11 mouse cellular contexts compared by ENCODE assay signal in the genomic region with DNA sequence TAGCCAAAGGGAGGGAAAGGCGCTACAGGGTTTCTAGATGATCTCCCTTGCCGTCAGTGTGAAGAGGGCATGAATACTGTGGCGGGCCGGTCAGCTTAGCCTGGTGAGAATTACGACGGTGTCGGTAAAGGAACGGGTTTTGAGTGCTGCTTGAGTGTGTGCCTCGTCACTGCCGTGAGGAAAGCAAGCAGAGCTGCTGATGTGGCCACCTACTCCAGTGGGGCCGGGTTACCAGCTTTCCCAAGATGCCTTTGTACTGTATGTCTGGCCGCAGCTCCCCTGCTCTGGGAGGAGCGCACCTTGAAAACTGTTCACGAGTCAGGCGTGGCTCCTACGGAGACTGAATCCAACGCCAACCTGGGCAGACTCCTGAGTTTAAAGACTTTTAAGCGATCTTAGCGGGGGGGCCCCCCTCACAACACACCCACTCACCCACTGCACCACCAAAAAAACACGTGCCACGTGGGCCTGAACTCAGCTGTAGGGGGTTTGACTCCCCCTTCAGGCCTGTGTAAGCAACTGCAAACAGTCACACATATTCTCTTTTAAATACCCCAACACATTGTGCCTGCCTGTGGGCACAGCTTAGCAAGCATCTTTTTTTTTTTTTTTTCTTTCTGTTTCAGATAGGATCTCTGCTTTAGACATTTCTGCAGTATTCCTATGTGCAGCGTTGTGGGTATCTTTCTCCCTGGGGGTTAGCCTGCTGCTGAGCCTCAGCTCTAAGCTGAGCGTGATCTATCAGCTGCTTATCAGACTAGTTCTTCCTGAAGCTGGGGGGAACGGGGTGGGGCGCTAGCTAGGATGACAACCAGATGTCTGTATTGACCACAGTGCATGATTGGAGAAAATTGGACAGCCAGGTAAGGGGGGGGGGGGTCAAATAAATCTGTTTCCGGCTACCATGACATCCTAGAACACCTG. TPM values are rescaled to one million over a fixed set of nuclear protein-coding genes. Genes with fewer than 3 reads are reported as not detected.
DNase-seq lines count a peak whose midpoint lies in the region; ATAC-seq and TF ChIP-seq lines count a peak whose summit lies in the region.
"Had no signal": no experiment of that assay in that cellular context is flagged by ENCODE, and none has a peak within 500 bp of the region (broad histone marks: within the 10 kb centered on the region; RNA-seq: fewer than 3 reads in every experiment).

No protein-coding gene starts in this region.

- H3K27ac ChIP-seq in forebrain, embryonic 14.5 days (ENCODE audit: low read depth, low read length) = 0 out of 2 replicates have a peak overlapping the region, but pooled peaks have one; percentile 53
- H3K27ac ChIP-seq in forebrain, embryonic 10.5 days = no peak overlapping the region
- H3K27ac ChIP-seq: midbrain, embryonic 12.5 days had no signal

- no peak overlapping the region for H3K9ac ChIP-seq in forebrain, embryonic 14.5 days (ENCODE audit: low read length)
- H3K9ac ChIP-seq: midbrain, embryonic 12.5 days had no signal

- TF ChIP-seq CTCF in lung, adult 2 months (IDR thresholded peaks at IDR 0.05; ENCODE audit: insufficient read depth, low read length) = peak; percentile 28; the same call in 1 of the 2 replicates

- H3K4me1 ChIP-seq in forebrain, embryonic 14.5 days (ENCODE audit: control insufficient read depth, insufficient read depth, low read length) = peaks cover 4% of the 10 kb centered on the region
- peaks cover 19% of the 10 kb centered on the region for H3K4me1 ChIP-seq in forebrain, embryonic 10.5 days
- peaks cover 2% of the 10 kb centered on the region; the same call in 1 of the 2 replicates for H3K4me1 ChIP-seq in lung, adult 2 months (ENCODE audit: control insufficient read depth, insufficient read depth, low read length)

- WGBS in forebrain, embryonic 14.5 days = 70% methylated on average over 26 of the region's 26 CpGs
- WGBS in forebrain, embryonic 10.5 days = 75% methylated on average over 26 of the region's 26 CpGs
- WGBS in lung, adult 2 months = 53% methylated on average over 26 of the region's 26 CpGs

- no peaks in the 10 kb centered on the region for H3K27me3 ChIP-seq in forebrain, embryonic 14.5 days (replicated peaks; ENCODE audit: control insufficient read depth, insufficient read depth, low read length)
- peaks cover 14% of the 10 kb centered on the region; the same call in 1 of the 2 replicates for H3K27me3 ChIP-seq in forebrain, embryonic 10.5 days (ENCODE audit: poor library complexity, severe bottlenecking)
- H3K27me3 ChIP-seq: midbrain, embryonic 12.5 days had no signal

- H3K4me2 ChIP-seq in forebrain, embryonic 14.5 days (ENCODE audit: low read length) = no peak overlapping the region
- H3K4me2 ChIP-seq: heart, embryonic 11.5 days; midbrain, embryonic 12.5 days had no signal

- H3K36me3 ChIP-seq in forebrain, embryonic 14.5 days (ENCODE audit: control insufficient read depth, insufficient read depth, low read length) = peaks cover 14% of the 10 kb centered on the region
- H3K36me3 ChIP-seq in forebrain, embryonic 10.5 days (replicated peaks) = peaks cover 31% of the 10 kb centered on the region

- H3K4me3 ChIP-seq in forebrain, embryonic 14.5 days (ENCODE audit: low read depth, low read length) = no peak overlapping the region
- no peak overlapping the region for H3K4me3 ChIP-seq in forebrain, embryonic 10.5 days
- no peak overlapping the region for H3K4me3 ChIP-seq in lung, adult 2 months (replicated peaks; ENCODE audit: extremely low read depth, low read depth, low read length)
- H3K4me3 ChIP-seq: midbrain, embryonic 12.5 days had no signal

- TF ChIP-seq POLR2A in lung, adult 2 months (IDR thresholded peaks at IDR 0.05; ENCODE audit: borderline replicate concordance, extremely low read depth, low read depth, low read length) = no peak

- ATAC-seq in forebrain, embryonic 14.5 days = peak; percentile 10; the same call in 1 of the 2 replicates
- peak; percentile 68 for ATAC-seq in megakaryocyte-erythroid progenitor cell, adult 5-6 weeks (replicated peaks; ENCODE audit: low FRiP score, low TSS enrichment, poor library complexity, severe bottlenecking)

- DNase-seq in forebrain, embryonic 14.5 days (ENCODE audit: low spot score) = no peak
- no peak for DNase-seq in forebrain, embryonic 10.5 days (ENCODE audit: extremely low spot score, low spot score)
- DNase-seq in lung, adult 2 months = no peak
- no peak for DNase-seq in lung, postnatal 36 days
- peak; percentile 75 for DNase-seq in R1 (ENCODE audit: low read depth, low spot score)
- no peak for DNase-seq in thymus, postnatal 14 days
- DNase-seq in right cerebral cortex, adult 2 months (ENCODE audit: low spot score in 2 of 2) = no peak
- DNase-seq: cerebellum, adult 18-20 months had no signal

- H3K9me3 ChIP-seq in forebrain, embryonic 14.5 days (replicated peaks; ENCODE audit: control insufficient read depth, low read length) = no peaks in the 10 kb centered on the region
- no peaks in the 10 kb centered on the region for H3K9me3 ChIP-seq in forebrain, embryonic 10.5 days
- H3K9me3 ChIP-seq: midbrain, embryonic 12.5 days had no signal

RNA-seq across cellular contexts. Expression of a gene that starts 10.6 kb away (rescaled TPM):
- 56.7 and 93.1 TPM in 2 replicates for polyA plus RNA-seq in forebrain, embryonic 14.5 days (2014; fragmentation: Nextera tagmentation; extraction: Ambion mirVana)
- 160 and 171 TPM in 2 replicates for polyA plus RNA-seq in forebrain, embryonic 10.5 days (2016; fragmentation: Nextera tagmentation; extraction: Ambion mirVana)
- polyA plus RNA-seq in lung, adult 2 months (2012; rRNA removed) = 72.7 and 91.7 TPM in 2 replicates
- total RNA-seq in megakaryocyte-erythroid progenitor cell, adult 5-6 weeks (2014; fragmentation: Nextera tagmentation) = 85.6 and 109 TPM in 2 replicates
- 34.5 and 41.4 TPM in 2 replicates for total RNA-seq in megakaryocyte-erythroid progenitor cell, adult 5-6 weeks (2017)

RNA-seq across cellular contexts. Expression of a gene that starts 14.7 kb away (rescaled TPM):
- polyA plus RNA-seq in forebrain, embryonic 14.5 days (2014; fragmentation: Nextera tagmentation; extraction: Ambion mirVana) = 0.84 and 1.0 TPM in 2 replicates
- polyA plus RNA-seq in forebrain, embryonic 10.5 days (2016; fragmentation: Nextera tagmentation; extraction: Ambion mirVana) = 0.20 and 0.33 TPM in 2 replicates
- polyA plus RNA-seq in lung, adult 2 months (2012; rRNA removed) = 0.71 and 1.0 TPM in 2 replicates
- not detected in 2 replicates for total RNA-seq in megakaryocyte-erythroid progenitor cell, adult 5-6 weeks (2014; fragmentation: Nextera tagmentation)
- not detected in 2 replicates for total RNA-seq in megakaryocyte-erythroid progenitor cell, adult 5-6 weeks (2017)

RNA-seq across cellular contexts. Expression of a gene that starts 34.1 kb away (rescaled TPM):
- polyA plus RNA-seq in forebrain, embryonic 14.5 days (2014; fragmentation: Nextera tagmentation; extraction: Ambion mirVana) = 11.0 and 13.6 TPM in 2 replicates
- polyA plus RNA-seq in forebrain, embryonic 10.5 days (2016; fragmentation: Nextera tagmentation; extraction: Ambion mirVana) = 51.1 and 53.1 TPM in 2 replicates
- polyA plus RNA-seq in lung, adult 2 months (2012; rRNA removed) = 0.84 and 1.3 TPM in 2 replicates
- 25.0 and 40.8 TPM in 2 replicates for total RNA-seq in megakaryocyte-erythroid progenitor cell, adult 5-6 weeks (2014; fragmentation: Nextera tagmentation)
- 6.6 and 37.9 TPM in 2 replicates for total RNA-seq in megakaryocyte-erythroid progenitor cell, adult 5-6 weeks (2017)

RNA-seq across cellular contexts. Expression of a gene that starts 47.4 kb away (rescaled TPM):
- not detected in 2 replicates for polyA plus RNA-seq in forebrain, embryonic 14.5 days (2014; fragmentation: Nextera tagmentation; extraction: Ambion mirVana)
- polyA plus RNA-seq in forebrain, embryonic 10.5 days (2016; fragmentation: Nextera tagmentation; extraction: Ambion mirVana) = 0.12 TPM in 1 of 2 replicates, not detected in the other
- polyA plus RNA-seq in lung, adult 2 months (2012; rRNA removed) = not detected in 2 replicates
- not detected in 2 replicates for total RNA-seq in megakaryocyte-erythroid progenitor cell, adult 5-6 weeks (2014; fragmentation: Nextera tagmentation)
- total RNA-seq in megakaryocyte-erythroid progenitor cell, adult 5-6 weeks (2017) = not detected in 2 replicates

RNA-seq across cellular contexts. Expression of a gene that starts 52.7 kb away (rescaled TPM):
- 0.14 and 0.36 TPM in 2 replicates for polyA plus RNA-seq in forebrain, embryonic 14.5 days (2014; fragmentation: Nextera tagmentation; extraction: Ambion mirVana)
- polyA plus RNA-seq in forebrain, embryonic 10.5 days (2016; fragmentation: Nextera tagmentation; extraction: Ambion mirVana) = 1.0 and 1.2 TPM in 2 replicates
- 0.23 and 0.53 TPM in 2 replicates for polyA plus RNA-seq in lung, adult 2 months (2012; rRNA removed)
- not detected in 2 replicates for total RNA-seq in megakaryocyte-erythroid progenitor cell, adult 5-6 weeks (2014; fragmentation: Nextera tagmentation)
- not detected in 2 replicates for total RNA-seq in megakaryocyte-erythroid progenitor cell, adult 5-6 weeks (2017)
